Mouse (Mus musculus) cerebellum, adult 9-11 months (tissue): ENCODE data around the gene Clpb.
A peak's percentile ranks its signal among the peaks of the same experiment; 100 is the strongest.

Experiments
- DNase-seq: peaks from one replicate; pipeline ENCODE4 v3.0.0; 2022

Gene Clpb

GRCm38 (mm10) chr7:101822836-101823757 is 159.7 kb downstream of the Clpb start:
- DNase-seq: no peak

- no peak for DNase-seq
These were observed 160.6 kb downstream of the Clpb start for GRCm38 (mm10) chr7:101823758-101824630.

GRCm38 (mm10) chr7:101830373-101830772 is 166.9 kb downstream of the Clpb start:
- no peak for DNase-seq

- no peak for DNase-seq
These were observed 168.0 kb downstream of the Clpb start for GRCm38 (mm10) chr7:101831437-101831836.

GRCm38 (mm10) chr7:101832372-101832771 is 168.9 kb downstream of the Clpb start:
- DNase-seq: no peak

- DNase-seq: no peak
These were observed 169.9 kb downstream of the Clpb start for GRCm38 (mm10) chr7:101833352-101833751.

DNA sequence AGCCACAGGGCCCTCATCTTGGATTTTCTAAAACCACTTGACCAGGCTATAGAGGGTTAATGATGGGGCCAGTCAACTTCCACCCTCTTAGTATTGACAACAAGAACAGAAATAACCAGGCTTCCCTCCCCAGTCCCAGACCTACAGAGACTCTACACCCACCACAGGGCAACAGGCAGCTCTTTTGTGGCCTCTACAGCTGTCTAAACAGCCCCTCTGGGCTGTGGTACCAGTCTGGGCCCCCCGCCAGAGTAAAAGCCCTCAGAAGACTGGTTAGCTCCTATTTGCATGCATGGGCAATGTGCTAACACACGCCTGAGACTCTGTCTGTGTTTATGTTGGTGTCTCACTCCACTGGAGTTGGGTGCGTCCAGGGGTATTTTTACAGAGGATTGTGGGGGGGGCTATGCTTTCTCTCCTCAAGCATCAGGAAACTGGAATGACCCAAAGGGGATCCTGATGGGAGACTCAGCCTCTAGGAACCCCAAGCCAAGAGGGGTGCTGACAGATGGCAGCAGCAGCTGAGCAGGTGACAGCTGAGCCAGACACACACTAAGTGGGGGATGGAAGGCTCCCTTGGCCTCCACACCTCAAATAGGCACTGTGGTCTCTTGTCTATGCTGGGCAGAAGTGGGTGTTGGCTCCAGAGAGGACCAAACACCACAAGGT is 170.6 kb downstream of the Clpb start:
- DNase-seq: no peak

DNA sequence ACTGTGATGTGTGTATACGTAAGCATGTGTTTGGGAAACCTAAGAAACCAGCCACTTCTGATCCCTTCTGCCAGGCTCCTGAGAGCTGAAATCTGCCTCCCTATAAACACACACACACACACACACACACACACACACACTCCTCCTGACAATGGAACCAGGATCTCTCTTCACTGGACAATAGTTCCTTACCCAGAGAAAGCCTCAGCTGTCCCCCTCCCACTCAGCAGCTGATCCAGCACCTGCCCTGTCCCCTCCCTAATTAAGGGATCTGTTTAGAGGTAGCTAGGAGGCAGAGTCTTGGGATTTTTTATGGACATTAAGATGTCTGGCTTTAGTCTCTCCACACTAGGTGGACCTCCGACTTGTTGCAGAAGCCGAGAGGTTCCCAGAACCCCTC is 171.5 kb downstream of the Clpb start:
- DNase-seq: no peak

- no peak for DNase-seq
These were observed 172.2 kb downstream of the Clpb start for GRCm38 (mm10) chr7:101835457-101836109.

DNA sequence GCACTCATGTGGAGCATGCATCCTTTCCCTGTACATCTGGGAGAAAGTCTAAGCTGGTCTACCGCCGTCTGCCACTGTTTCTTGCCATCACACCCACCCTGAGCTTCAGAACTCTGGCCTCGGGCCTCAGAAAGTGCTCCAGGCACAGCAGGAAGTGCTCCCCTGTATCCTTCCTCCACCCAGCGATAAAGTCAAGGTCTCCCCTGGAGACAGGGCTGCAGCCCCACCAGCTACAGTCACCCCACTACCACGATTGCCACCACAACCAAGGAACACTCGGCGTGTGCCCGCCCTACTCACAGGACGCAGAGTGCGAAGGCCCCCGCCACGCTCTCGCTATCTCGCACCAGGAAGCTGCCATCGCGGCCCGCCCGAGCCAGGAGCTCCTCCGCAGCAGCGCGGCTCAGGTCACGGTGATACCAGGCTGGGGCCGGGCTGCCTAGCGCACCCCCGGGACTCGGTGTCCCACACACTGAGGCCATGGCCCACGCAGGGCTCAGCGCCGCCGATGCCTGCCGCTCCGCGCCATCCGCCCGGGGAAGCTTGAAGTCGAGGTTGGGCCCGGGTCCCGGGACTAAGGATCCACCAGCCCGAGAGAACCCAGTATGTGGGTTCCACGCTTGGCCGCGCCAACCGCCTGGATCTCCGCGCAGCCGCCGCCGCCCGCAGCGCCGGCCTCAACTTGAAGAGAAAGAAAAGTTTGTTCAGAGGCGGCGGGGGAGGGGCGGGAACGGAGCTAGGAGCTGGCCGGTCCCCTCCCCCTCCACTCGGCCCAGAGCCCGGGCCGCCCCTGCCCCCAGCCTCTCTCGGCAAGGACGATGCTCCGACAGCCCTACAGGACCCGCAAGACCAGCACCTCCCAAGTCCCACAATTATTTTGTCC is 173.1 kb downstream of the Clpb start:
- peak; percentile 39 for DNase-seq

- peak; percentile 34 for DNase-seq
These were observed 173.7 kb downstream of the Clpb start for GRCm38 (mm10) chr7:101837154-101837605.

GRCm38 (mm10) chr7:101837606-101838471 is 174.4 kb downstream of the Clpb start, which contains the start of gene Inppl1:
Inppl1 (minus strand) TSS chr7:101838229.
- DNase-seq: peak; percentile 89

DNA sequence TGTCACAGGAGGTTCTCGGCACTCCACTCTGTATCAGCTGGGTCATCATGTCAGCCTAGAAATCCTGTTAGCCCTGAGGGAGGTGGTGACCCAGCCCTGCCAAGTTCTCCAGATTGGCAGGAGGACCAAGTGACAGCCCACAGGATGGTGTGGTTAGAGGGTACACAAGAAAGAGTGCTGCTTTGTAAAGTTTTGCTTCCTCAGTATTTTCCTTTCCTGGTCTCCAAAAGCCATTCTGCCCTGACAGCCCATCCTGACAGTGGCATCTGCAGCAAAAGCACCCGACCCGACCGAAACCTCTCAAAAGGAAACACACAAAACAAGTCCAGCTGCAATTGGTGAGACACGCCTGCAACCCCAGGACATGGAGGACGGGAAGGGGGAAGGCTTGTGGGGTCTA is 180.8 kb downstream of the Clpb start:
- no peak for DNase-seq
